Comparison of ENCODE assay signal across 26 mouse cellular contexts in genomic region chr1:179443835-179444234, GRCm38 (mm10).
A peak's percentile ranks its signal among the peaks of the same experiment; 100 is the strongest.
DNase-seq lines count a peak whose midpoint lies in the region; ATAC-seq and TF ChIP-seq lines count a peak whose summit lies in the region.
"Had no signal": no experiment of that assay in that cellular context is flagged by ENCODE, and none has a peak within 500 bp of the region (broad histone marks: within the 10 kb centered on the region; RNA-seq: fewer than 3 reads in every experiment).

No protein-coding gene starts in this region.

- H3K27ac ChIP-seq in intestine, embryonic 14.5 days (ENCODE audit: low read depth): no peak overlapping the region
- no peak overlapping the region for H3K27ac ChIP-seq in intestine, embryonic 16.5 days (ENCODE audit: low read length)
- H3K27ac ChIP-seq in kidney, postnatal 0 days: no peak overlapping the region
- H3K27ac ChIP-seq in embryonic facial prominence, embryonic 10.5 days (replicated peaks): 0 out of 2 replicates have a peak overlapping the region, but pooled peaks have one; percentile 24
- peak overlapping the region; percentile 7; the same call in 1 of the 2 replicates for H3K27ac ChIP-seq in embryonic facial prominence, embryonic 12.5 days
- no peak overlapping the region for H3K27ac ChIP-seq in forebrain, embryonic 15.5 days (replicated peaks)
- H3K27ac ChIP-seq: forebrain, embryonic 10.5 days; forebrain, embryonic 13.5 days; gastrocnemius, adult 2 months; heart, adult 2 months; hindbrain, embryonic 10.5 days had no signal

- H3K4me1 ChIP-seq in intestine, embryonic 14.5 days (replicated peaks; ENCODE audit: control insufficient read depth, insufficient read depth, low read length): 0 out of 2 replicates have a peak, but pooled peaks cover 5% of the 10 kb centered on the region
- H3K4me1 ChIP-seq in intestine, embryonic 16.5 days (ENCODE audit: control insufficient read depth, insufficient read depth, low read length): peaks cover 6% of the 10 kb centered on the region; the same call in 1 of the 2 replicates
- H3K4me1 ChIP-seq in kidney, postnatal 0 days (replicated peaks; ENCODE audit: insufficient read depth, low read length): no peaks in the 10 kb centered on the region
- peaks cover 41% of the 10 kb centered on the region for H3K4me1 ChIP-seq in embryonic facial prominence, embryonic 10.5 days
- peaks cover 28% of the 10 kb centered on the region for H3K4me1 ChIP-seq in embryonic facial prominence, embryonic 12.5 days
- H3K4me1 ChIP-seq in forebrain, embryonic 15.5 days: peaks cover 15% of the 10 kb centered on the region

- WGBS in intestine, embryonic 14.5 days: 72% methylated on average over 13 of the region's 13 CpGs
- WGBS in intestine, embryonic 16.5 days: 80% methylated on average over 13 of the region's 13 CpGs
- 45% methylated on average over 13 of the region's 13 CpGs for WGBS in kidney, postnatal 0 days
- WGBS in embryonic facial prominence, embryonic 10.5 days: 87% methylated on average over 13 of the region's 13 CpGs
- 76% methylated on average over 13 of the region's 13 CpGs for WGBS in embryonic facial prominence, embryonic 12.5 days
- WGBS in forebrain, embryonic 15.5 days: 90% methylated on average over 13 of the region's 13 CpGs

- no peak for ATAC-seq in intestine, embryonic 14.5 days (replicated peaks; ENCODE audit: low FRiP score, low TSS enrichment, low read depth)
- no peak for ATAC-seq in intestine, embryonic 16.5 days
- no peak; the same call in 1 of the 2 replicates for ATAC-seq in kidney, postnatal 0 days (replicated peaks; ENCODE audit: low FRiP score, low read depth)
- no peak for ATAC-seq in embryonic facial prominence, embryonic 12.5 days (ENCODE audit: insufficient number of reproducible peaks, insufficient read depth, low FRiP score, low TSS enrichment)
- no peak for ATAC-seq in forebrain, embryonic 15.5 days (replicated peaks)
- ATAC-seq: CD4-positive, CD25-positive, alpha-beta regulatory T cell, adult 4 months; forebrain, embryonic 13.5 days; forebrain, postnatal 0 days; hindbrain, embryonic 16.5 days had no signal

- H3K36me3 ChIP-seq in intestine, embryonic 14.5 days (ENCODE audit: control insufficient read depth, insufficient read depth, low read length): no peaks in the 10 kb centered on the region
- H3K36me3 ChIP-seq in intestine, embryonic 16.5 days (ENCODE audit: control insufficient read depth, insufficient read depth, low read length): no peaks in the 10 kb centered on the region
- no peaks in the 10 kb centered on the region for H3K36me3 ChIP-seq in kidney, postnatal 0 days (ENCODE audit: insufficient read depth, low read length)
- no peaks in the 10 kb centered on the region; the same call in 1 of the 2 replicates for H3K36me3 ChIP-seq in embryonic facial prominence, embryonic 10.5 days (replicated peaks)
- H3K36me3 ChIP-seq in embryonic facial prominence, embryonic 12.5 days: no peaks in the 10 kb centered on the region
- H3K36me3 ChIP-seq in forebrain, embryonic 15.5 days: no peaks in the 10 kb centered on the region
- H3K36me3 ChIP-seq: forebrain, embryonic 10.5 days; hindbrain, embryonic 10.5 days; hindbrain, embryonic 13.5 days had no signal

- no peaks in the 10 kb centered on the region for H3K27me3 ChIP-seq in intestine, embryonic 14.5 days (replicated peaks; ENCODE audit: control insufficient read depth, insufficient read depth, low read length)
- no peaks in the 10 kb centered on the region for H3K27me3 ChIP-seq in intestine, embryonic 16.5 days (replicated peaks; ENCODE audit: control insufficient read depth, insufficient read depth, low read length)
- H3K27me3 ChIP-seq in kidney, postnatal 0 days (ENCODE audit: insufficient read depth, low read length): no peaks in the 10 kb centered on the region
- no peaks in the 10 kb centered on the region; the same call in 1 of the 2 replicates for H3K27me3 ChIP-seq in embryonic facial prominence, embryonic 10.5 days (replicated peaks; ENCODE audit: low read depth, poor library complexity, severe bottlenecking)
- H3K27me3 ChIP-seq in embryonic facial prominence, embryonic 12.5 days: no peaks in the 10 kb centered on the region
- peaks cover 8% of the 10 kb centered on the region; the same call in 1 of the 2 replicates for H3K27me3 ChIP-seq in forebrain, embryonic 15.5 days

- no peaks in the 10 kb centered on the region for H3K9me3 ChIP-seq in intestine, embryonic 14.5 days (ENCODE audit: control insufficient read depth, low read length)
- H3K9me3 ChIP-seq in intestine, embryonic 16.5 days (ENCODE audit: control insufficient read depth, low read length): no peaks in the 10 kb centered on the region
- no peaks in the 10 kb centered on the region for H3K9me3 ChIP-seq in kidney, postnatal 0 days (replicated peaks; ENCODE audit: low read length)
- no peaks in the 10 kb centered on the region for H3K9me3 ChIP-seq in embryonic facial prominence, embryonic 10.5 days
- no peaks in the 10 kb centered on the region for H3K9me3 ChIP-seq in embryonic facial prominence, embryonic 12.5 days
- H3K9me3 ChIP-seq in forebrain, embryonic 15.5 days: no peaks in the 10 kb centered on the region
- H3K9me3 ChIP-seq: forebrain, embryonic 10.5 days; forebrain, embryonic 13.5 days; hindbrain, embryonic 10.5 days; hindbrain, embryonic 13.5 days had no signal

- H3K4me3 ChIP-seq in intestine, embryonic 14.5 days (ENCODE audit: low read depth, low read length): no peak overlapping the region
- H3K4me3 ChIP-seq in intestine, embryonic 16.5 days (ENCODE audit: low read length): no peak overlapping the region
- H3K4me3 ChIP-seq in kidney, postnatal 0 days (replicated peaks; ENCODE audit: low read depth, low read length): no peak overlapping the region
- no peak overlapping the region for H3K4me3 ChIP-seq in embryonic facial prominence, embryonic 10.5 days
- H3K4me3 ChIP-seq in embryonic facial prominence, embryonic 12.5 days: no peak overlapping the region
- H3K4me3 ChIP-seq in forebrain, embryonic 15.5 days: no peak overlapping the region
- H3K4me3 ChIP-seq: forebrain, embryonic 10.5 days; forebrain, embryonic 13.5 days; gastrocnemius, adult 2 months; heart, adult 2 months; hindbrain, embryonic 10.5 days; hindbrain, embryonic 13.5 days had no signal

- DNase-seq in intestine, embryonic 14.5 days (ENCODE audit: low spot score): peak; percentile 33
- peak; percentile 31 for DNase-seq in kidney, postnatal 0 days (ENCODE audit: low spot score)
- no peak for DNase-seq in kidney, adult 11 months
- DNase-seq in embryonic facial prominence, embryonic 10.5 days (ENCODE audit: low spot score): no peak
- no peak for DNase-seq in right cerebral cortex, adult 18-20 months
- DNase-seq: adrenal gland, adult 2 months; adrenal gland, postnatal 14 days; cerebellum, adult 11 months; cerebellum, adult 2 months; cerebellum, adult 9-11 months; cerebellum, postnatal 25 days; forebrain, postnatal 0 days; gastrocnemius, adult 2 months; gastrocnemius, postnatal 14 days; heart, adult 2 months; heart, postnatal 36 days had no signal

- no peak overlapping the region for H3K4me2 ChIP-seq in intestine, embryonic 14.5 days (ENCODE audit: low read length)
- no peak overlapping the region for H3K4me2 ChIP-seq in intestine, embryonic 16.5 days (ENCODE audit: low read depth, low read length)
- H3K4me2 ChIP-seq in kidney, postnatal 0 days (ENCODE audit: low read length): no peak overlapping the region
- H3K4me2 ChIP-seq in embryonic facial prominence, embryonic 12.5 days (replicated peaks): no peak overlapping the region
- no peak overlapping the region for H3K4me2 ChIP-seq in forebrain, embryonic 15.5 days (replicated peaks)
- H3K4me2 ChIP-seq: forebrain, embryonic 13.5 days; heart, embryonic 11.5 days; hindbrain, embryonic 13.5 days had no signal

- H3K9ac ChIP-seq in intestine, embryonic 14.5 days (ENCODE audit: low read length): no peak overlapping the region
- no peak overlapping the region for H3K9ac ChIP-seq in intestine, embryonic 16.5 days (ENCODE audit: low read depth, low read length)
- no peak overlapping the region for H3K9ac ChIP-seq in kidney, postnatal 0 days (ENCODE audit: low read depth, low read length)
- no peak overlapping the region for H3K9ac ChIP-seq in embryonic facial prominence, embryonic 12.5 days
- no peak overlapping the region for H3K9ac ChIP-seq in forebrain, embryonic 15.5 days (replicated peaks)
- H3K9ac ChIP-seq: forebrain, embryonic 13.5 days; forebrain, postnatal 0 days; hindbrain, embryonic 13.5 days had no signal

- no peak for TF ChIP-seq CTCF in kidney, postnatal 0 days (IDR thresholded peaks at IDR 0.05; ENCODE audit: low read depth)

Comparison
In these comparisons a context has a peak if more than half of its experiments do, and no peak if none do; other contexts are left out.
1. DNase-seq: peak in intestine, embryonic 14.5 days (single experiment) and kidney, postnatal 0 days (single experiment); none in kidney, adult 11 months (single experiment), embryonic facial prominence, embryonic 10.5 days (single experiment) and right cerebral cortex, adult 18-20 months (single experiment).
2. H3K27ac ChIP-seq: peak in embryonic facial prominence, embryonic 10.5 days (single experiment) and embryonic facial prominence, embryonic 12.5 days (single experiment); none in intestine, embryonic 14.5 days (single experiment), intestine, embryonic 16.5 days (single experiment), kidney, postnatal 0 days (single experiment) and forebrain, embryonic 15.5 days (single experiment).